ENCODE assay signal across 32 mouse cellular contexts in genomic region chrX:134218161-134218560, GRCm38 (mm10). TPM values are rescaled to one million over a fixed set of nuclear protein-coding genes. Genes with fewer than 3 reads are reported as not detected.
A peak's percentile ranks its signal among the peaks of the same experiment; 100 is the strongest.
DNase-seq lines count a peak whose midpoint lies in the region; ATAC-seq and TF ChIP-seq lines count a peak whose summit lies in the region.
"Had no signal": no experiment of that assay in that cellular context is flagged by ENCODE, and none has a peak within 500 bp of the region (broad histone marks: within the 10 kb centered on the region; RNA-seq: fewer than 3 reads in every experiment).

No protein-coding gene starts in this region.

- no peak for TF ChIP-seq POLR2A in brain, embryonic 14.5 days (IDR thresholded peaks at IDR 0.05; ENCODE audit: borderline replicate concordance, extremely low read depth, insufficient read depth, insufficient read length, poor library complexity, severe bottlenecking)

- no peak overlapping the region for H3K9ac ChIP-seq in liver, embryonic 13.5 days
- H3K9ac ChIP-seq: forebrain, embryonic 13.5 days; heart, embryonic 13.5 days; hindbrain, embryonic 14.5 days had no signal

- no peaks in the 10 kb centered on the region for H3K9me3 ChIP-seq in liver, embryonic 13.5 days (replicated peaks)
- H3K9me3 ChIP-seq: forebrain, embryonic 10.5 days; forebrain, embryonic 13.5 days; heart, embryonic 10.5 days; heart, embryonic 13.5 days had no signal

- DNase-seq in brain, embryonic 14.5 days (ENCODE audit: low read depth) = peak; percentile 2
- DNase-seq in c-Kit-positive CD71-positive TER-119-positive erythroid progenitor cells, embryonic 14.5 days (ENCODE audit: low spot score) = peak; percentile 33
- peak; percentile 7 for DNase-seq in liver, embryonic 13.5 days
- DNase-seq in yolk sac, embryonic 10.5 days (ENCODE audit: low spot score) = no peak
- DNase-seq in ovary, postnatal 14 days (ENCODE audit: low spot score) = no peak
- no peak for DNase-seq in right cerebral cortex, postnatal 25 days
- DNase-seq: adrenal gland, adult 8-10 months; adrenal gland, postnatal 25 days; cerebellum, adult 11-12 months; cerebellum, adult 9-10 months; cerebellum, postnatal 14 days; gastrocnemius, postnatal 10 days; gastrocnemius, postnatal 36 days; heart, adult 2 months; heart, postnatal 14 days; heart, postnatal 4 days had no signal

- no peak overlapping the region for H3K4me2 ChIP-seq in liver, embryonic 13.5 days
- H3K4me2 ChIP-seq: forebrain, embryonic 13.5 days; heart, embryonic 13.5 days; hindbrain, embryonic 14.5 days had no signal

- peak; percentile 88 for ATAC-seq in liver, embryonic 13.5 days (ENCODE audit: low read depth)
- ATAC-seq in megakaryocyte-erythroid progenitor cell, adult 5-6 weeks (replicated peaks; ENCODE audit: low FRiP score, low TSS enrichment, poor library complexity, severe bottlenecking) = peak; percentile 59
- ATAC-seq: activated CD4-positive, CD25-positive, alpha-beta regulatory T cell, adult 4 months; CD4-positive, CD25-positive, alpha-beta regulatory T cell, adult 4 months; forebrain, embryonic 13.5 days; forebrain, embryonic 16.5 days; hindbrain, postnatal 0 days had no signal

- peaks cover 16% of the 10 kb centered on the region for H3K4me1 ChIP-seq in liver, embryonic 13.5 days (replicated peaks)
- H3K4me1 ChIP-seq: forebrain, embryonic 10.5 days; forebrain, embryonic 13.5 days; heart, embryonic 10.5 days had no signal

- peak overlapping the region; percentile 48 for H3K27ac ChIP-seq in liver, embryonic 13.5 days
- H3K27ac ChIP-seq: forebrain, embryonic 10.5 days; forebrain, embryonic 13.5 days; heart, adult 2 months; heart, embryonic 10.5 days; heart, embryonic 13.5 days; hindbrain, embryonic 14.5 days; hindbrain, postnatal 0 days had no signal

- no peaks in the 10 kb centered on the region for H3K36me3 ChIP-seq in liver, embryonic 13.5 days
- H3K36me3 ChIP-seq: forebrain, embryonic 10.5 days; heart, embryonic 10.5 days had no signal

- H3K27me3 ChIP-seq in liver, embryonic 13.5 days = no peaks in the 10 kb centered on the region
- H3K27me3 ChIP-seq: forebrain, embryonic 13.5 days; heart, embryonic 13.5 days had no signal

- WGBS in liver, embryonic 13.5 days (ENCODE audit: insufficient replicate concordance) = 37% methylated on average over 4 of the region's 4 CpGs

- TF ChIP-seq CTCF in brain, embryonic 14.5 days (IDR thresholded peaks at IDR 0.05; ENCODE audit: borderline replicate concordance, extremely low read depth, insufficient read depth, insufficient read length) = no peak

- no peak overlapping the region for H3K4me3 ChIP-seq in liver, embryonic 13.5 days (replicated peaks)
- H3K4me3 ChIP-seq: forebrain, embryonic 10.5 days; forebrain, embryonic 13.5 days; heart, adult 2 months; heart, embryonic 10.5 days; heart, embryonic 13.5 days had no signal

RNA-seq across cellular contexts. Expression of gene Nox1, which starts 3.6 kb away (rescaled TPM):
- 0.04 TPM in 1 of 2 replicates, not detected in the other for polyA plus RNA-seq in brain, embryonic 14.5 days (2012; rRNA removed)
- not detected in 2 replicates for polyA plus RNA-seq in liver, embryonic 13.5 days (2015; fragmentation: Nextera tagmentation; extraction: Ambion mirVana)
- 0.22 TPM in 1 of 2 replicates, not detected in the other for total RNA-seq in megakaryocyte-erythroid progenitor cell, adult 5-6 weeks (2014; fragmentation: Nextera tagmentation)
- total RNA-seq in megakaryocyte-erythroid progenitor cell, adult 5-6 weeks (2017) = not detected in 2 replicates
- total RNA-seq: gastrocnemius, adult 18-20 months; granulocyte monocyte progenitor cell, adult 5-6 weeks; heart, postnatal 14 days; hindbrain, postnatal 0 days had no signal
- polyA plus RNA-seq: embryonic facial prominence, embryonic 11.5 days; forebrain, embryonic 10.5 days; heart, adult 2 months; hindbrain, embryonic 11.5 days had no signal

RNA-seq across cellular contexts. Expression of gene Arl13a, which starts 30.9 kb away (rescaled TPM):
- polyA plus RNA-seq in brain, embryonic 14.5 days (2012; rRNA removed) = not detected in 2 replicates
- polyA plus RNA-seq in liver, embryonic 13.5 days (2015; fragmentation: Nextera tagmentation; extraction: Ambion mirVana) = not detected in 2 replicates
- total RNA-seq in megakaryocyte-erythroid progenitor cell, adult 5-6 weeks (2014; fragmentation: Nextera tagmentation) = not detected in 2 replicates
- total RNA-seq in megakaryocyte-erythroid progenitor cell, adult 5-6 weeks (2017) = not detected in 2 replicates
- total RNA-seq: adrenal gland, adult 8-10 months; adrenal gland, postnatal 25 days; gastrocnemius, adult 18-20 months; gastrocnemius, postnatal 10 days; gastrocnemius, postnatal 36 days; granulocyte monocyte progenitor cell, adult 5-6 weeks; heart, adult 2 months; heart, postnatal 14 days; heart, postnatal 4 days; hindbrain, postnatal 0 days had no signal
- polyA plus RNA-seq: C2C12; CD4-positive, CD25-positive, alpha-beta regulatory T cell, adult 4 months; embryonic facial prominence, embryonic 11.5 days; embryonic facial prominence, embryonic 14.5 days; forebrain, embryonic 10.5 days; forebrain, embryonic 13.5 days; forebrain, embryonic 16.5 days; heart, adult 2 months; heart, embryonic 10.5 days; heart, embryonic 13.5 days; hindbrain, embryonic 11.5 days; hindbrain, embryonic 14.5 days; hindbrain, postnatal 0 days had no signal

RNA-seq across cellular contexts. Expression of gene Xkrx, which starts 56.3 kb away (rescaled TPM):
- 0.78 and 1.1 TPM in 2 replicates for polyA plus RNA-seq in brain, embryonic 14.5 days (2012; rRNA removed)
- polyA plus RNA-seq in liver, embryonic 13.5 days (2015; fragmentation: Nextera tagmentation; extraction: Ambion mirVana) = 0.09 TPM in 1 of 2 replicates, not detected in the other
- 1.1 TPM in 1 of 2 replicates, not detected in the other for total RNA-seq in megakaryocyte-erythroid progenitor cell, adult 5-6 weeks (2014; fragmentation: Nextera tagmentation)
- not detected in 2 replicates for total RNA-seq in megakaryocyte-erythroid progenitor cell, adult 5-6 weeks (2017)
- total RNA-seq: granulocyte monocyte progenitor cell, adult 5-6 weeks had no signal
- polyA plus RNA-seq: embryonic facial prominence, embryonic 11.5 days had no signal

RNA-seq across cellular contexts. Expression of gene Trmt2b, which starts 58.6 kb away (rescaled TPM):
- polyA plus RNA-seq in brain, embryonic 14.5 days (2012; rRNA removed) = 4.5 and 5.6 TPM in 2 replicates
- 8.7 and 10.6 TPM in 2 replicates for polyA plus RNA-seq in liver, embryonic 13.5 days (2015; fragmentation: Nextera tagmentation; extraction: Ambion mirVana)
- 14.9 and 18.3 TPM in 2 replicates for total RNA-seq in megakaryocyte-erythroid progenitor cell, adult 5-6 weeks (2014; fragmentation: Nextera tagmentation)
- total RNA-seq in megakaryocyte-erythroid progenitor cell, adult 5-6 weeks (2017) = 19.7 and 22.8 TPM in 2 replicates

Comparison
In these comparisons a context has a peak if more than half of its experiments do, and no peak if none do; other contexts are left out.
1. DNase-seq: peak in brain, embryonic 14.5 days (single experiment), c-Kit-positive CD71-positive TER-119-positive erythroid progenitor cells, embryonic 14.5 days (single experiment) and liver, embryonic 13.5 days (single experiment); none in yolk sac, embryonic 10.5 days (single experiment), ovary, postnatal 14 days (single experiment) and right cerebral cortex, postnatal 25 days (single experiment).